Mouse (Mus musculus) testis, postnatal 10 days (tissue): ENCODE measurements at regions not wholly inside any gene's neighbourhood (a gene's known extent, or its start where the extent isn't known, plus 50 kb on each side); places are given as distances from the start of the nearest gene placed in this dataset.

Source experiments
- DNase-seq: peaks from one replicate; pipeline ENCODE4 v3.0.0; 2021; ENCODE audit warnings: low spot score

GRCm38 (mm10) chr4:89446765-89447487 is 136.1 kb upstream of the Cdkn2b start:
- no peak for DNase-seq

- DNase-seq: no peak
Observed at GRCm38 (mm10) chr4:89446156-89446716, 135.4 kb upstream of the Cdkn2b start.

GRCm38 (mm10) chr4:89445214-89446155 is 134.6 kb upstream of the Cdkn2b start:
- no peak for DNase-seq

- no peak for DNase-seq
Observed at GRCm38 (mm10) chr4:89442526-89442925, 131.7 kb upstream of the Cdkn2b start.

- DNase-seq: no peak
Observed at GRCm38 (mm10) chr4:89440821-89441220, 130.0 kb upstream of the Cdkn2b start.

GRCm38 (mm10) chr4:89440326-89440725 is 129.5 kb upstream of the Cdkn2b start:
- no peak for DNase-seq

- no peak for DNase-seq
Observed at GRCm38 (mm10) chr4:89438665-89439064, 127.8 kb upstream of the Cdkn2b start.

- DNase-seq: no peak
Observed at GRCm38 (mm10) chr4:89436764-89437163, 125.9 kb upstream of the Cdkn2b start.

GRCm38 (mm10) chr4:89434152-89434551 is 123.3 kb upstream of the Cdkn2b start:
- no peak for DNase-seq

GRCm38 (mm10) chr4:89433528-89433927 is 122.7 kb upstream of the Cdkn2b start:
- DNase-seq: no peak

GRCm38 (mm10) chr4:89431520-89431919 is 120.7 kb upstream of the Cdkn2b start:
- DNase-seq: no peak

- no peak for DNase-seq
Observed at GRCm38 (mm10) chr4:89428465-89428864, 117.6 kb upstream of the Cdkn2b start.

- DNase-seq: peak; percentile 47
Observed at GRCm38 (mm10) chr4:89427345-89428293, 116.8 kb upstream of the Cdkn2b start.

- no peak for DNase-seq
Observed at GRCm38 (mm10) chr4:89425916-89426315, 115.1 kb upstream of the Cdkn2b start.

GRCm38 (mm10) chr4:89421694-89422354 is 111.0 kb upstream of the Cdkn2b start:
- peak; percentile 75 for DNase-seq

GRCm38 (mm10) chr4:89420868-89421267 is 110.0 kb upstream of the Cdkn2b start:
- no peak for DNase-seq

GRCm38 (mm10) chr4:89419507-89419906 is 108.7 kb upstream of the Cdkn2b start:
- DNase-seq: no peak

GRCm38 (mm10) chr4:89405624-89406167 is 94.9 kb upstream of the Cdkn2b start:
- DNase-seq: no peak

GRCm38 (mm10) chr4:89403151-89403550 is 92.3 kb upstream of the Cdkn2b start:
- DNase-seq: no peak

- no peak for DNase-seq
Observed at GRCm38 (mm10) chr4:89402324-89402723, 91.5 kb upstream of the Cdkn2b start.

- no peak for DNase-seq
Observed at GRCm38 (mm10) chr4:89401696-89402095, 90.9 kb upstream of the Cdkn2b start.
